Mouse (Mus musculus): Measurements from ENCODE around the gene Copb1.

Copb1 gene

DNA sequence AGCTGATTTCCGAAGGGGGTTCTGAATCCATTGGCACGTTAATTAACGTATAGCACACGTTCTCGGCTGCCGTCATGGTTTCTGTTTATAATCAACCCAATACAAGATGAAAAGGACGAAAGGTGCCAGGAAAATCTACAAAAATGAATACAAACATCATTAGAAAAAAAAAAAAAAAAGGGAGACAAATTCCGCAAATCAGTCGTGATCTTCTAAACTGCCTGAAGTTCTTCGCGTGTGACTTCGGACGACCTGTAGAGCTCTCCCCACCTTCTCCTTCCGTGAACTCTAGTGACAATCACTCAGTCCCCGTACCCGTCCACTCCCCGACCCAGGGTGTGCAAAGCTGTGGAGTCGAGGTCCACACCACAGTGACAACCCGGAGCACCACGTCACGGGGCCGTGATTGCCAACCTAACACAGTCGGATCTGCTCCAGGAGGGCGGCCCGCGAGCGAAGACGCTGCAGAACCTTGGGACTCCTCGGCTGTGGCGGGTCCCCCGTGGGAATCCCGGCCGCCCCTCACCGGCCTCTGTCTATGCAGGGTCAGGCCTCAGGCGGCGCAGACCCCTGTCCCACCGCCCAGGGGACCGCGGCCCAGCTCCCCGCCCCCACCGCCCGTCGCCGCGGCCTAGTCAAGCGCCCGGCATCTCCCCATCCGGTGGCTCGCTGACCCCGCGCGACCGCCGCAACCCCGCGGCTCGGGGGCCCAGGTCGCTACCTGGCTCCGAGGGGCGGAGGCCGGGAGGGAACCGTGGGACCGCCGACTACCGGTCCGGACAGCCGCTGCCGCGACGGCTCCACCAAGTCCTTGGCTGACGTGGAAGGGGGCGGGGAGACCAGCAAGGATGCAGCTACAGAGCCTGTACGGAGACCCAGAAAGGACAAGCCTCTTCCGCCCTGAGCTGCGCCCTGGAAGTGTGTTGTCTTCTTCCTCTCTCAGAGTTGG lies at the start of gene Copb1:
TSS of gene Copb1 (minus strand) at position 827 of the 949 bp plus-strand sequence.
- peak; percentile 91 for DNase-seq

DNA sequence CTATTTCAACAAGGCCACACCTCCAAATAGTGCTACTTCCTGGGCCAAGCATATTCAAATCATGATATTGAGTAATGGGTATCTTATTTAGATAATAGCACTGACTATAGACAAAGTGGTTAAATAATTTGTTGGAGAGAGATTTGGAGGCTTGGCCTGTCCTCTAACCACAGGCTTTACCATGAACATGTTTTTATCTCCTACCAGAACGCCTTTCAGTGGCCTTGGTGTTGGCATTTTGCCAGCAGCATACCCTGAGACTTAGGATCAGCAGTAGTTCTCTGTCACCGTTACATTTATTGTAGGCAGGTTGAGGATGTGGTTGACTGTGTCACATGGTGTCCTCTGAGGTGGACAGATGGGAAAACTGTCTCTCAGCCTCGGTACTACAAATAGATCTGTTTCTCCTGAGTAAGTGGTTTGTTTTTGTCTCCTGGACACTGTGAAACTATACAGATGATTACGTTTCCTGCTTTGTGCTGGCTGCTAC lies 46.8 kb upstream of the Copb1 start:
- DNase-seq = peak; percentile 35

DNA sequence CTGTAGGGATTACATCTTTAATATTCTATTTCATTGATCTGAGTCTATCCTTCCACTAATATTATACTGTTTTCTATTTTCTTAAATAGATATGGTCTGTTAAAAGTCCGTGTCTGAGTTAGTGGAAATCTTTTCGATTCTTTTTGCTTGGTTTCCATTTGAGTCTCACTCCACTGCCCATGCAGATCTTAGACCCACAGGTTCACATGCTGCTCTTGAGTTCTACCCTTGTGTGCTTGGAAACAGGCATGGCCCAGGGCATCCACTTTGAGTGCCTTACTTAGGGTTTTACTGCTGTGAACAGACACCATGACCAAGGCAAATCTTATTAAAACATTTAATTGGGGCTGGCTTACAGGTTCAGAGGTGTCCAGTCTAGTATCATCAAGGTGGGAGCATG lies 46.3 kb upstream of the Copb1 start:
- DNase-seq = no peak

DNA sequence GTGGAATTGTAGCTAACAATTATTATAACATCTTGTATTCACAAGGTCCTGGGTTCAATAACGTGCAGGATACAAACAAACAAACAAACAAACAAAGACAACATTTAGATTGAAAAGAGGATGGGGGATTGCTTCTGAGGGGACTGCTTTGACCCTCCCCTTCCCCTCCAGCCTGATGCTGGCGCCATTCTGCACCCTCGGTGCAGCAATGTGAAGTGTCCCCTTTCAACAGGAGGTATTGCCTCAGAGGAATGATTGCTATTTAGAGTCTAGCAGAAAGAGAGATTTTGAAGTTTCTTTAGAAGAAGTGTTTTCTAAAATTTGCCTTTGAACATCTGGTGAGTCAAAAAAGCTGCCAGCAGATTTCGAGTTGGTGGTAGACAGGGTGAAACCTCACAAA lies 44.7 kb upstream of the Copb1 start:
- DNase-seq = no peak

DNA sequence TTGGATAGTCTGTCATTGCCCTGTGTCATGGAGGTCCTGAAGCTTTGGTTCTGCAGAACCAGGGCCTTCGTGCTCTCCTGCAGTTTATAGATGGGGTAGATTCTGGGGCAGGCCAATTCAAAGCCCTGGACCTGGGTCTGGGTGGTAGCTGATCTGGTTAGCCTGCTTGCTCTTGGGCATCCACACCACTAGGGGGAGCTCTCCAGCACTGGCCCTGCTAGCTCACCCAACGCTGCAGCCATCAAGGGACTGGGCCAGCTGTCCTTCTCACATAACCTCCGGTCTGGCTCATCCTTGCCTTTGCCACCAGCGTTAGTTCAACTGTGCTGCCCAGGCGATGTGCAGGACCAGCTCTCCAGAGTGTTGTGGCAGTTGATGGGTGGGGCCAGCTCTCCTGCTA lies 40.2 kb upstream of the Copb1 start:
- no peak for DNase-seq

DNA sequence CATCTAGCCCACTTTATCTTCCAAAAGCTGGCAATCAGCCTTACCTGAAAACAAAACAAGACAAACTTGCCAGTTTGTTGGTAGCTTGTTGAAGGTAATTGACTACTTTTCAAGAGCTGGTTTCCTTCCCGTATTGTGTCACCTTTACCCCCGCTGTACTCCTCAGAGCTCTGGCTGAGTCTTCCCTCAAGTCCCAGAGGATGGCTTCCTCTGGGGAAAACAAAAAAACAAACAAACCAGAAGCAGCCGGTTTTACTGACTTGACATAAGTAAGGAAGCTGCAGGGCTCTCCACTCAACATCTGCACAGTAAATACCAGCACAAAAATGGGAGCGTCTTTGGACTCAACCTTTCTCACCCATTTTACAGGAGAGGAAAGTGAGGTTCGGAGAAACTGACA lies 39.4 kb upstream of the Copb1 start:
- DNase-seq = no peak

DNA sequence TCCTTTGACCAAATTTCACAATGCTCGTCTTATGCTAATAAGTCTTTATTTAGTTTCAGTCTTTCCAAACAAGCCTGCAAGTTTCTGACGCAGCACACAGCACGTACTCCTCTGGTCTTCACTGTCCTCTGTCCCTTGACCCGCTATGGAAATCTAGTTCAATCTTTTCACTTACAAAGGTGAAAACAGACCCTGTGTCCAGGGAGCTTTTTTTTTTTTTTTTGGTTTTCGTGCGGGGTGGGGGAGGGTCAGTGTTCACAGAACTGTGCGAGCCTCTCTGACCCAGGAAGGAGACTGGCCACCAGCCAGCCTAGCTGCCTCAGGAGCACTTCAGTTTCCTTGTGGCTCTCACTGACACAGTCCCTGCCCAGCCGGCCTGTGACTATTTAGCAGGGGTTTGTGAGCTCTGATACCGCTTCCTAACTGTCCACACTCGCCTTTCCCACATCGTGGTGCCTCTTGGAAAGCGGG lies 38.0 kb upstream of the Copb1 start:
- DNase-seq = peak; percentile 87

DNA sequence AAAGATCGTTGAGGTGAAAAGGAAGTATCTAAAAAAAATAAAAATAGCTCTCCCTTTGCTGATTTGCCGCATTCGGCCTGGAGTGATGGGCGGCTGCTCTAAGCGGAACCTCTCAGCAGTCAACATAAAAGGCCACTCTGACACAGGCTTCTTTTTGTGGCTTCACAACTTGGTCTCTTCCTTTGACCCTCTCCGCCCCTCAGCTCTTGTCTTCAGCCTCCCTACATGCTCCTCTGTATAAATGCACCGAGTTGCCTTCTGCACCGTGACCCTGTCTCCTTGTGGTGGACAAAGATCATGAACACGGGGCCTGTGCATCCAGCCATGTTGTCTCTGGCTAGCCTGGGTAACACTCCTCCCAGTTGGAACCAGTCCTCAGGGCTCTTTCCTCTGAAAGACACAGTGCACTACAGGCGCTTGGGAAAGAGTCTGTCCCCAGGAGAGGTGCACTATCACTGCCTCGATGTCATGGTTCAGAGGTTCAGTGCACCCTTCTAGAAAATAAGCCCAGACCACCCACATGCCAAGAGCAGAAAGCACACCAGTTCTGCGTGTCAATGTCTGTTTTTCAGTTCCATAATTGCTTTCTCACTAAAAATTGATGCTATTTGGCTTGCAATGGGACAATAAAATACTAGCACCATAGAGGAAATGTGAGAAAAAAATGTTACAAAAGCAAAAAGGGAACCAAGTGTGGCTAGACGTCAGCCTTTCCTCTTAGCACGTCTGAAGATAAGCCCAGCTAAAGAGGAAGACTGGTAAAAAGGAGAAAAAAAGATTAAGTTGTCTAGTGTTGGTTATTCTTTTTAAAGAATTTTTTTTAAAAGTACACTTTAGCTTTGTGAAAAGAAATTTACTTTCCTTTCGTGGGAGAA lies 37.2 kb upstream of the Copb1 start:
- peak; percentile 60 for DNase-seq

DNA sequence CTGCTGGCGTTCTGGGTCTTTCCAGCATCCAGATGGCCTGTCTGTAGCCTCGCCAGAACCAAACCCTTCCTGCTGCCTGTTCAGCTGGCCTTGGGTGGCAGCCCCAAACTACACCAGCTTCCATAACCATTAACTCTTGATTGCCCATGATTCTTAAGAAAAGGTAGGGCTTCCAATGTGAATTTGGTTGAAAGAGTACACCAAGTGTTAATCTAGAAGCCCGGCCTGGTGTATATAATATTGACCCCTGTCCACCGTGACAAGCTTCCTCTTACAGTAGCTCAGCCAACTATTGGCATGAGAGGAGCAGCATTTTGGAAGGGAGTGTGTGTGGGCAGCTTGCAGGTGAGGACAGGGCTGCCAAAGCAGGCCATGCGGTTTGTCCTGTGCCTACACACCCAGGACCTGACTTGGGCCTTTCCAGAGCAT lies 35.6 kb upstream of the Copb1 start:
- peak; percentile 96 for DNase-seq

DNA sequence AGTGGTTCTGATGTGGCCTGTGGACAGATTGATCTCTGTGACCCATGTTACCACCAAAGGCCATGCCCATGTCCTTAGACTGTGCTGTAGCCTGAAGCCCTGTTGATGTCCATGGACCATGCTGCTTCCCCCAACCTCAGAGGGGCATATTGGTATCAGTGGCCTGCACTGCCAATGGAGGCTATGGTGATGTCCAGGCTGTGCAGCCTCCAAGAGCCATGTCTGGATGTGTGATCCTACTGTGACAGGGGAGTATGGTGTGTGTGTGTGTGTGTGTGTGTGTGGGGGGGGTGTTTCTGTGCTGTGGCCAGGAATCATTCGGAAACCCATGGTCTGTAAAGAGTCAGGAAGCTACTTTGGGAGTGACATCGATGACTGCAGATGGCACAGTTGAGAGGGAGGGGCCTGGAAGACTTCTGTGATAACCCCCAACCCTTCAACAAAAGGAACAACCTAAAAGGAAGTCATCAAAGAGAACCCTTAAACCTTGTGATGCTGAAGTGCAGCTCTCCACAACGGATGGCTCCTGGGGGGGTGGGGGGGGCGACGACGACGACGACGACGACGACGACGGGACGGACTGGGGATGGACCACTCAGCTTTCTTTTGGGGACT lies 29.9 kb upstream of the Copb1 start:
- no peak for DNase-seq

DNA sequence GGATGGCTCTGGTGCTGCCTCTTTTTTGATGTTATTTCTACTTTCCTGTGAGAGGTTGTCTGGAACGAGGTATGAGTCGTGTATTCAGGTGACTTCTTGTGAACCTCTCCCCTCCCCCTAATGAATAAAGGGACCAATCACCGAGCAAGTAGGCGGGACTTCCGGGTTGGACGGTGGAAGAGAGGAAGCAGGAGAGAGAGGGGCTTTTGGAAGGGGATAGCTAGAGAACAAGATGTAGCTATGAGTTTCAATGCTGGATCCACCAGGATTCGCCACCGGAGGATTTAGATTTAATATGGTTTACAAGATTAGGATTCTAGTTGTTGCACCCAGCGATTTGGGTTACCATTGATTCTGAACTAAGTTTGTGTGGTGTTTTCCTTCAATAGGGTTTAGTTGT lies 28.5 kb upstream of the Copb1 start:
- DNase-seq = no peak

DNA sequence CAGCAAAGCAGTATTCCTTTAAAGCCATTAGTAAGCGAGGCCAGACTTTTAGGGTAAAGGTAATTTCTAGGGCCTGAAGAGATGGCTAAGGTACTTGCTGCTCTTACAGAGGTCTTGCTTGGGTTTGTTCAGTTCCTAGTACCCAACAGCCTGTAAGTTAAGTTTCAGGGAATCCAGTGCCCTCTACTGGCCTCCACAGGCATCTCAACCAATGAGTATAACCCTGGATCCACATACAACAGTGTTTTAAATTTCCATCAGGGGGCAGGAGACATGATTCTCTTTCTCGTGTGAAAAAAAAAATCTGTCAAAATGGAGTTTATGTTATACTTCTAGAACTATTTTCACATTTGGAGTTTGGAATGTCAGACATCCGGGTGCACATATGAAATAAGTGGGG lies 27.2 kb upstream of the Copb1 start:
- DNase-seq = no peak

DNA sequence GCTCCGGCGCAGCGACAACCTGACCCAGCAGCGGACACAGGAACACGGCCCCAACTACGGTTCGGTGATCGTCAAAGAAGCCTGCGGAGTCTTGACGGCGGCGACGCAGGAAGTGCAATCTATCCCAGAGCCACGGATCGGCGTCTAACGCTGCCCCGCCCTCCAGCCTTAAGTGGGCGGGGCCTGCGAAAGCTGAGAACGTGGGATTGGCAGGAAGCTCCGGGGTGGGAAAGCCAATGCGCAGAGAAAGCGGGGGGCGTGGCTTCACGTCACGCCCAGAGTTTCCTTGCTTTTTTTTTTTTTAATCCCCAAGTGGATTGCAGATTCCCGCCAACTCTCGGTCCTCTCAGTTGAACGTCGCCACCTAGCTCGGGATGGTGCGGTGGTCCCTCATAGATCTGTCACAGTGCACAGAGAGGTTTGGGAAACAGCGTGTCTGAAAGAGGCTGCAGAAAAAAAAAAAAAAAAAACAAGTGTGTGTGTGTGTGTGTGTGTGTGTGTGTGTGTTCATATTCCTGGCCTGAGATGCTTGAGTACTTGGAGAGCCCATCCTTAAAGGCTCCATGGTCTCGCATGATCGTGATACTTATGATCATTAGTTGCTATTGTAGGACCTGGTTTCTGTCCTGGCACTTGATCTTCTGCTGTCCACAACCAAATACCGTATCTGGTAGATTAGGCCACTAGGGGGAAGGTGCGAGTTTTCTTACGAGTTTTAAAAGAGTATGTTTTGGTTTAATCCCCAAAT lies 21.7 kb upstream of the Copb1 start, which contains the start of gene Psma1:
TSS of gene Psma1 (minus strand) at position 114 of the 748 bp plus-strand sequence.
- DNase-seq = peak; percentile 97

DNA sequence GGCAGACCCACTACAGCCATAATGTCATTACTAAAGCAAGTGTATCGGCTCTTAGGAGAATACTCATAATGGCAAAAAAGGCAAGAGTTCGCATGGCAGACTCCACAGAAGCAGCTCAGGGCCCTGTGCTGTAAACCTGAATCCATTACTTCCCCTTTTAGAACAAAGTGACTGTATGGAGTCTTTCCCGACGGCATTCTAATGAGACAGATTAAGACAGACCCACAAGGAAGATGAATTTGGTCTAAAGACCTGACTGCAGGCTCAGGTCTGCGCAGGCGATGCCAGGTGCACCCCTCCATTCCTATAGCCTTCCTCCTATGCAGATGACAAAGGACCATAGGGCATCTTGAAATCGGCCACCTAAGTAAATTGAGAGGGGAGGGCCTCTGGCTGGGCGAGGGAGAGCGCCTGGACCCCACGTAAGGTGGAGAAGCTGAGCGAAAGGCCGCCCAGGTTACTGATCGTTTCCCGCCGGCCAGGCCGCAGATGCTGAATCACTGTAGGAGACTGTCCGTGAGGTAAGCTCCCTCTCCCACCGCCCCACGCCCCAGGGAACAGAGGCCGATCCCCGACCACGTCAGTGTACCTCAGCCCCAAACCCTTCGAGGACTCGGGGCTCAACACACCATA lies 21.0 kb upstream of the Copb1 start:
- DNase-seq = no peak

DNA sequence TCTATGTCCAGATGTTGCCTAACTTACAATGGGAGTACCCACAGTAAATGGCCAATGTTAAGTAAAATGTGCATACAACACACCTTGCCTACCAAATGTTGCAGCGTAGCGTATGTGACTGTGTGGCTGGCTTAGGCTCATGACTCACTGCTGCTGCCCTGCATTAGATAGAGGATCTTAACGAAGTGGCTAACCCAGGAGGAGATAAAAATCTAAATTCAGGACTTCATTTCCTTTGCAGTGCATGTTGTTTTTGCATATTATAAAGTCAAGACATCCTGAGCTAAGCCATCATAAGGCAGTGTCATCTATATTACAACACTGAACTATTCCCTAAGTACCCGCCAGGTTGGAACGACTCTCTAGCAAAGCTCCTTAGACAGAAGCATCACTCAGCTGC lies 13.9 kb upstream of the Copb1 start:
- no peak for DNase-seq

DNA sequence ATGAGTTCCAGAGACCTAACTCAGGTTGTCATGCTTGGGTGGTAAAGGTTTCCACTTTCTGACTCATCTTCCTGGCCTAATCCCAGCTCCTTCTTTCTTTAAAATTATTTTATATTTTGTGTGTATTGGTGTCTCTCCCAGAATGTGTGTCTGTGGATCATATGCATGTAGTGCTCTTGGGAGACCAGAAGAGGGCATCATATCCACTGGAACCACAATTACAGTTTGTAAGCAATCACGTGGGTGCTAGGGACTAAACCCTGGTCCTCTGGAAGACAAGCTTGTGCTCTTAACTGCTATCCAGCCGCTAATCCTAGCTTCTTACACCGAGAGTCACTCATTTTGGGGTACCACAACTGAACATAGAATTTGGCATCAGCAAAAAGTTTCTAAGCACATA lies 2.8 kb downstream of the Copb1 start:
- no peak for DNase-seq

DNA sequence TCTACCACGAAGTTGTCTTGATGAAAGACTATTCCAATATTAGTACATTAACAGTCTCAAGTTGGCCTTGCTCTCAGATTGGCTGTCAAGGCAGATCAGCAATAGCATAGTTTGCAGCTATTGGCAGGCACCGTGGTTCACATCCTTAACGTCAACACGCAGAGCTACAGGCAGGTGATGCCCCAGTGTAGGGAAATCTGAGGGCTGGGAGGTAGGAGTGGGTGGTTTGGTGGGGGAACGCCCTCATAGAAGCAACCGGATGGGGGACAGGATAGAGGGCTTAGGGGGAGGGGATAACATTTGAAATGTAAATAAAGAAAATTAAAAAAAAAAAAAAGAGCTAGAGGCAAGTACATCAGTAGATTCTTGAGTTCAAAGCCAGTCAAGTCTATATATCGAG lies 20.5 kb downstream of the Copb1 start:
- no peak for DNase-seq

DNA sequence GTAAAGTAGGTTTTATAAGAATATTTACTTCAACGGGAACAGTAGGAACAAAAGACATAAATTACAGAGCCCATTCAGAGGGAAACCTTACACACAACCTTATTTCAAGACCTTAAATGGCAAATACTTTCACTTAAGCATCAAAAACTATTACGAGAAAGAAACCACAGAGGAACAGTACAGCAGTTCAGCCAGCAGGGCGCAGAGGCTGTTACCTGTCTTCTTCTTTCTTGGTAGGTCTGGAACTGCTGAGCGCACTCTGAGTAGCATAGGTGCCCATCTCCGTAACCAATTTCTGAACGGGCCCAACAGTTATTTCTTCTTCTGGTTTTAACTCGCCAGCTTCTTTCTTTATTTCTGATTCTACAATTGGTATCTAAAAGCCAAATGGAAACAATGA lies 21.5 kb downstream of the Copb1 start:
- no peak for DNase-seq

DNA sequence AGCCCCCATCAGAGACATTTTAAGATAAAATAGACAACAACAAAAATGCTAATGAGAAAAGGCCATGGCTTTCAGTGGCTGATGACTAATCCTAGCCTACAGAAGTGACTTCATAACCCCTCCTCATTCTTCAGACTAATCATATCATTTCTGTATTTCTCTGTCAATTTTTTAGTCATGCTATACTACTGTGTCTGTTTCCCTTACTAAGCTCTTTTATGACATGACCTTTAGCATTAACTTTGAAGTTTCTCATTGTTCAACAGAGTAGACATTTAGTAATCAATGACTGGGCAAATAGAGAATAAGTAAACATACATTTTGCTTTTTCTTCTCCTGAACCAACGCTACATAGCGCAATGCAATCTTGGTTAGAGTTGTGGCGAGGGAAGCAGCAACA lies 22.7 kb downstream of the Copb1 start:
- DNase-seq = no peak

DNA sequence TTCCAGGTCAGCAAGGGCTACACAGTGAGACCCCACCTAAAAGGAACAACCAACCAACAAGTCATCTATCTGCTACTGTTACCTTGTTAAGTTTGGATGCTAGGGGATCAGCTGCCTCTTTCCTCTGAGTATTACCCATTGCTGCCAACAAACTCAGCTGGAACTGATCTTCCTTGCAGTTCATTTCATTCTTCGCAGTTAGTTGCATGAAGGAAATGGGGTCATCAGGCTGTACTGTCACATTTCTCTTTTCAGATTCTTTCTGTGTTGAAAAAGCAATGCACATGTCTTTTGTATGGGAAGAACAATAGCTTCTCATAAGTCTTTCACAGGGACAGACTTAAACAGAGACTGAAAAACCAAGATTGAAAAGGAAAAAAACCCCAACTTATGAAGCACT lies 28.0 kb downstream of the Copb1 start:
- no peak for DNase-seq

DNA sequence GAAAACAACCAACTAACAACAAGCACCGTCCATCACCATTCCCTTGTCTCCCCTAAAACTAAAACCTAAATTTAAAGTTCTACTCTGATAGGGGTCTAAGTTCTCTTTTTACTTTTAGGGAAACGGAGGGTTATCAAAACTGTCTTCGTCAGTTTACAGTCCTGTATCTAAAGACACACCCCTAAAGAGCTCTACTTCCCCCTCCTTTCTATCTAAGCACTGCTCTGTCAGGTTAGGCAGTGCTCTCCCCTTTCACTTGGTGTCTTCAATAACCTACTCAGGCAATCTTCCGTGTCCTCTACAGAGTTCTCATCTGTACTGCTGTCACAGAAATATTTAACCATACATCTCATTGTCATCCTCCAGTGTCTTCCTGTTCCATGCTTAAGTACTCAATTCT lies 34.1 kb downstream of the Copb1 start:
- no peak for DNase-seq

DNA sequence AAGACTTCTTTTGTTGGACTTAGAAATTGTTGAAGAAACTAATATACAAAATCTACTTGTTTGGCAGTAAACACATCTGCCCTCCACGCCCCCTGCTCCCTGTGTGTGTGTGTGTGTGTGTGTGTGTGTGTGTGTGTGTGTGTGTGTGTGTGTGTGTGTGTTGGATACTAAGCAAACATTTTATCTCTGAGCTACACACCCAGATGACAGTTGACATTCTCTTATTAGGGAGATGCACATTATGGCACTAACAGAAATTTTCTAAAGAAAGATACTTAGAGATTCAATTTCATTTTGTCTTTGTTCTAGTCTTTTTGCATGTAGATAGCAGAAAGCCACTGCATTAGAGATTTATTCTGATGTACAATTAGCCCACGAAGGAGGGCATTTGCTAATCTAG lies 37.6 kb downstream of the Copb1 start:
- no peak for DNase-seq

Data from cerebellum, adult 9-11 months (tissue).